9 mouse cellular contexts compared by ENCODE assay signal in the genomic region with DNA sequence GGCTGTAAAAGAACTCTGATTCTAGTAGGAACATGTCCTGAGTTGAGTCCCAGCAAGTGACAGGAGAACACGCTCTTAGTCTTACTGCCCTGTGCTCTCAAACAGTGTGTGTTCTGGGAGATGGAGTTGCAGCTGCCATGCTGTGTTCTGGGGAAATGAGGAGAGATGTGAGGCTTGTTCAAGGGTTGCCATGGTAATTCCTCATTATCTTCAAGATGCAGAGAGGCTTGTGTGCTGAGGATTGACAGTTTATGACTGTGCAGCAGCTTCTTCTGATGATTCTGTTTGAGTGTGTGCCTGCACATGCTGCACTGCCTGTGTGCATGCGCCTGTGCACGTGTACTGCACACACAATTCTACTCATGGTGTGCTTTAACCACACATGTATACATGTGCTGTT.
DNase-seq lines count a peak whose midpoint lies in the region; ATAC-seq and TF ChIP-seq lines count a peak whose summit lies in the region.
"Had no signal": no experiment of that assay in that cellular context is flagged by ENCODE, and none has a peak within 500 bp of the region (broad histone marks: within the 10 kb centered on the region; RNA-seq: fewer than 3 reads in every experiment).

No protein-coding gene starts in this region.

- H3K27me3 ChIP-seq in thymus, adult 2 months (ENCODE audit: control insufficient read depth, insufficient read depth, low read length), result no peaks in the 10 kb centered on the region
- H3K27me3 ChIP-seq: liver, embryonic 15.5 days had no signal

- no peak for TF ChIP-seq POLR2A in thymus, adult 2 months (IDR thresholded peaks at IDR 0.05; ENCODE audit: control insufficient read depth, extremely low read depth, insufficient read depth, low read length, poor library complexity)

- no peak overlapping the region for H3K27ac ChIP-seq in thymus, adult 2 months (ENCODE audit: control insufficient read depth, insufficient read depth, low read length)
- H3K27ac ChIP-seq: liver, embryonic 15.5 days had no signal

- DNase-seq in frontal cortex, postnatal 25 days (ENCODE audit: low spot score in 2 of 2), result no peak
- peak; percentile 31 to 38 for DNase-seq in frontal cortex, postnatal 10 days (ENCODE audit: low spot score in 2 of 2)
- DNase-seq in mesoderm, embryonic 11.5 days (ENCODE audit: low read depth, low spot score), result peak; percentile 16
- DNase-seq in right cerebral cortex, postnatal 14 days, result peak; percentile 16
- no peak for DNase-seq in thymus, adult 2 months
- no peak for DNase-seq in T-cell, adult 2 months (ENCODE audit: low spot score)

- H3K4me1 ChIP-seq in thymus, adult 2 months (replicated peaks; ENCODE audit: control insufficient read depth, insufficient read depth, low read length), result no peaks in the 10 kb centered on the region
- H3K4me1 ChIP-seq: liver, embryonic 15.5 days had no signal

- ATAC-seq in frontal cortex, adult (ENCODE audit: low TSS enrichment), result peak; percentile 95
- no peak for ATAC-seq in erythroid progenitor cell, adult 5-6 weeks (replicated peaks; ENCODE audit: low FRiP score, poor library complexity, severe bottlenecking)

- no peaks in the 10 kb centered on the region for H3K36me3 ChIP-seq in thymus, adult 2 months (ENCODE audit: control insufficient read depth, insufficient read depth, low read length)
- H3K36me3 ChIP-seq: liver, embryonic 15.5 days had no signal

- TF ChIP-seq CTCF in thymus, adult 2 months (IDR thresholded peaks at IDR 0.05; ENCODE audit: borderline replicate concordance, control insufficient read depth, extremely low read depth, insufficient read depth, low read length, poor library complexity), result no peak

- 85% methylated on average over 3 of the region's 3 CpGs for WGBS in thymus, adult 2 months

- no peak overlapping the region for H3K4me3 ChIP-seq in thymus, adult 2 months (ENCODE audit: control insufficient read depth, insufficient read depth, low read length)
- H3K4me3 ChIP-seq: liver, embryonic 15.5 days had no signal

Comparison
In these comparisons a context has a peak if more than half of its experiments do, and no peak if none do; other contexts are left out.
1. DNase-seq: peak in frontal cortex, postnatal 10 days (2 of 2), mesoderm, embryonic 11.5 days (single experiment) and right cerebral cortex, postnatal 14 days (single experiment); none in frontal cortex, postnatal 25 days (0 of 2), thymus, adult 2 months (single experiment) and T-cell, adult 2 months (single experiment).